Mouse (Mus musculus) heart, adult 11 months (tissue): ENCODE data around the gene Gm10295.

Experiments used
- DNase-seq: peaks from one replicate; pipeline ENCODE4 v3.0.0; 2022

Gm10295 gene

GRCm38 (mm10) chr7:71348922-71349321 is 2.4 kb downstream of the Gm10295 start:
- no peak for DNase-seq

DNA sequence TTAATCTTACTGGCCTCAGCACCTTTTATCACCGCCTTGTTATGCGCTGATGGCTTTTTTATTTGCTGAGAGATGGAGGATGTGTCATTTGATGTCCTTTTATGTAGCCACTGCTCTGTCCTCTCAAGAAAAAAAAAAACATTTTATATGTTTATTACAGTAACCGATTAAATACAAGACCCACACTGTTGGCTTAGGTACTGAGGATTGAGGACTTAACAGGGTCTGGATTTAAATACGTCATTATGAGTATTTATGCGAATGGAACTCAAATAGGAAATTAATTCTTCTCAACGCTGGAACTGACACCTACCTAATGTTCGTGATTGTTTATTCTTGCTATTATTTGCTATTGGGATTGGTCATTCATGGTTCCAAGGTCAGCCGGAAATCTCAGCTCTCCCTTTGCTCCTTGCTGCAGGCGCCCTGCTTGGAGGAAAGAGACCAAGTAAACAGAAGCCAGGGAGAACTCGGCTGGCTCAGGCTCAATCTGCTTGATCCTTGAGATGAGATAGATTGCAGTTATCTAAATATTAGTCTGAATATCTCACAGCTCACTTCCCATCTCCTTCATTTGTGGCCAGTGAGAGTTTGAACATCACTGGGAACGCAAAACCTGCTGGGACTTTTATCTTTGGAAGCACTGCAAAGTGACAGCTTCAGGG is 26.2 kb downstream of the Gm10295 start:
- DNase-seq, result no peak

DNA sequence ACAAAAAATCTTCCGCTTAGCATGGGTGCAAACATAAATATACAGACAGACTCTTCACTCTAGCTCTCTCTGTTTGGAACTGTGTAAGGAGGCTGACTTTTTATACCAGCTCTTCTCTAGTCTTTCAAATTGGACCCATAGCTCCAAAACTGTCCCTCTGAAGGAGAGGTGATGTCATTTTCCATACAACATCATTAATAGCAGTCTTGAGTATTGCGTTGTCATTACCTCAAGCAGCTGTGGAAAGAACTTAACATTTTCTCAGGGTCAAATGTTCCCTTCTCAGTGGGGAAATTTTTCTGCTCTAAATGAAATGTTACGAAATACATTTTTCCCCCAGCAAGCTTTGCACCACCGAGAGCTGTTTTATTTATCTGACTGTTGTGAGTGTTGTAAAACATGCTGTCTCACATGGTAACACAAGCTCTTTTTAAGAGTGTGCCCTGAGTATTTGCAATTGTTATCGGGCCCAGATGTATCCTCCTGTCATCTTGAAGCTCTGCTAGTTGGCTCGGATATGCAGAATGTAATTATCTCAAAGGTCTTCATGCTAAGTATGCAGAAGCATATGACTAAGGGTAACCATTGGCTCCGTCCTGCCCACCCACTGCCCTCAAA is 38.0 kb downstream of the Gm10295 start:
- peak; percentile 80 for DNase-seq

DNA sequence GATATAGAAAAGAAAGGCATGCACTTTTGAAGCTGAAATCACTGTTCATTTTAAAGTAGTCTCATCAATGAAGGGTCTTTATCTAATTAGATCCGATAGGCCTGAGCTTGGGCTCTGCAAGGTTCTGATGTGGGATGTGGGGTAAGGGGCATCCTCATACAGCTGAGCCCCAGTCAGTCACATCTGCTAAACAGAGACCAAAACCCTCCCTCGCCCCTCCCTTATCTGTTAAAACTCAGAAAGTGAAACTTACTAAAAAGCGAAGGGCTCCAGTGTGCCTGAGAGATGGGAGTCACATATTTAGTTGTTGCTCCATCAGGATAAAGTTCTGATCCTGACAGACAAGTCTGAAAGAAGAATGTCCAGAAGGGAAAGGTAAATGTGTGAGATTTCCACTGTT is 38.9 kb downstream of the Gm10295 start:
- peak; percentile 85 for DNase-seq

DNA sequence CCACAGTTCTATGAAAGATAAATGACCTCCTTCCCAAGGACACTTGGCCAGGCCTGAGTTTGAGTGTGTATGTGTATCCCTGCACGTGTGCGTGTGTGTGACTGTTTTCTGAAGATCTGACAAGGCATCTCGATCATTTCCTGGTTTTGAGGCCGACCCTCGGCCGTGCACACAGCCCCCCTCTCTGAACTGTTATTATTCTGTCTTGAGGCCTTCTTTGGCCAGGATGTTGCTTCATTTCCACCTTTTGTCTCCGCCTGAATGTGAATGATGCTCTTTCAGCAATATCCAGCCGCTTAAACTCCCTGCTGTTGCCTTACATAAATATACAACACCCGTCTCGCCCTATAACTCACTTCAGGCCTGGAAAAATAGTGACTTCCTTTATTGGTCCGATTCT is 39.9 kb downstream of the Gm10295 start:
- peak; percentile 98 for DNase-seq

- no peak for DNase-seq
Observed at GRCm38 (mm10) chr7:71308051-71308450, 43.2 kb downstream of the Gm10295 start.

- no peak for DNase-seq
Observed at GRCm38 (mm10) chr7:71302714-71303113, 48.6 kb downstream of the Gm10295 start.
